Comparison of ENCODE assay signal across 27 mouse cellular contexts in genomic region chr3:157334169-157334568, GRCm38 (mm10).
"Had no signal": no experiment of that assay in that cellular context is flagged by ENCODE, and none has a peak within 500 bp of the region (broad histone marks: within the 10 kb centered on the region; RNA-seq: fewer than 3 reads in every experiment).

No protein-coding gene starts in this region.

- H3K36me3 ChIP-seq: embryonic facial prominence, embryonic 10.5 days; embryonic facial prominence, embryonic 12.5 days; embryonic facial prominence, embryonic 13.5 days; embryonic facial prominence, embryonic 15.5 days; forebrain, embryonic 10.5 days; forebrain, embryonic 12.5 days; forebrain, embryonic 15.5 days; heart, embryonic 10.5 days had no signal

- H3K4me2 ChIP-seq: embryonic facial prominence, embryonic 12.5 days; embryonic facial prominence, embryonic 13.5 days; embryonic facial prominence, embryonic 15.5 days; forebrain, embryonic 12.5 days; forebrain, embryonic 13.5 days; forebrain, embryonic 15.5 days had no signal

- H3K4me3 ChIP-seq: embryonic facial prominence, embryonic 10.5 days; embryonic facial prominence, embryonic 12.5 days; embryonic facial prominence, embryonic 13.5 days; embryonic facial prominence, embryonic 15.5 days; erythroblast, embryonic 14.5 days; forebrain, embryonic 10.5 days; forebrain, embryonic 12.5 days; forebrain, embryonic 13.5 days; forebrain, embryonic 15.5 days; gastrocnemius, adult 2 months; heart, adult 2 months; heart, embryonic 10.5 days had no signal

- ATAC-seq: forebrain, embryonic 13.5 days; forebrain, embryonic 14.5 days; forebrain, embryonic 15.5 days; forebrain, embryonic 16.5 days; forebrain, postnatal 0 days had no signal

- H3K27ac ChIP-seq: embryonic facial prominence, embryonic 10.5 days; embryonic facial prominence, embryonic 12.5 days; embryonic facial prominence, embryonic 13.5 days; embryonic facial prominence, embryonic 15.5 days; forebrain, embryonic 10.5 days; forebrain, embryonic 12.5 days; forebrain, embryonic 13.5 days; forebrain, embryonic 15.5 days; gastrocnemius, adult 2 months; heart, adult 2 months; heart, embryonic 10.5 days had no signal

- DNase-seq: cerebellum, adult 9-11 months; cerebellum, postnatal 10 days; cerebellum, postnatal 14 days; cerebellum, postnatal 25 days; cerebellum, postnatal 36 days; embryo, embryonic 11 days; forebrain, postnatal 0 days; gastrocnemius, adult 2 months; gastrocnemius, postnatal 10 days; gastrocnemius, postnatal 14 days; gastrocnemius, postnatal 25 days; gastrocnemius, postnatal 36 days; heart, adult 11 months; heart, adult 18-20 months; heart, adult 2 months had no signal

- H3K27me3 ChIP-seq: embryonic facial prominence, embryonic 12.5 days; embryonic facial prominence, embryonic 13.5 days; embryonic facial prominence, embryonic 15.5 days; forebrain, embryonic 12.5 days; forebrain, embryonic 13.5 days; forebrain, embryonic 15.5 days had no signal

- H3K9me3 ChIP-seq: embryonic facial prominence, embryonic 10.5 days; embryonic facial prominence, embryonic 12.5 days; embryonic facial prominence, embryonic 13.5 days; embryonic facial prominence, embryonic 15.5 days; forebrain, embryonic 10.5 days; forebrain, embryonic 12.5 days; forebrain, embryonic 13.5 days; forebrain, embryonic 15.5 days; heart, embryonic 10.5 days had no signal

- H3K4me1 ChIP-seq: embryonic facial prominence, embryonic 10.5 days; embryonic facial prominence, embryonic 12.5 days; embryonic facial prominence, embryonic 13.5 days; embryonic facial prominence, embryonic 15.5 days; forebrain, embryonic 10.5 days; forebrain, embryonic 12.5 days; forebrain, embryonic 13.5 days; forebrain, embryonic 15.5 days; heart, embryonic 10.5 days had no signal

- H3K9ac ChIP-seq: embryonic facial prominence, embryonic 12.5 days; embryonic facial prominence, embryonic 13.5 days; embryonic facial prominence, embryonic 15.5 days; forebrain, embryonic 12.5 days; forebrain, embryonic 13.5 days; forebrain, embryonic 15.5 days; forebrain, postnatal 0 days had no signal
